Mouse (Mus musculus) skeletal muscle tissue, adult 2 months (tissue): ENCODE measurements at regions not wholly inside any gene's neighbourhood (a gene's known extent, or its start where the extent isn't known, plus 50 kb on each side); places are given as distances from the start of the nearest gene placed in this dataset.
A peak's percentile ranks its signal among the peaks of the same experiment; 100 is the strongest.

Experiments
- DNase-seq: peaks from one replicate; pipeline ENCODE4 v3.0.0-alpha.2; 2012; ENCODE audit warnings: low read depth, low spot score

GRCm38 (mm10) chr10:16589399-16589798 lies 1133.6 kb upstream of the Cited2 start:
- peak; percentile 77 for DNase-seq

GRCm38 (mm10) chr10:16592870-16593269 lies 1130.1 kb upstream of the Cited2 start:
- no peak for DNase-seq

- DNase-seq = no peak
Observed at GRCm38 (mm10) chr10:16600041-16600440, 1123.0 kb upstream of the Cited2 start.

GRCm38 (mm10) chr10:16600551-16601224 lies 1122.3 kb upstream of the Cited2 start:
- DNase-seq = no peak

- DNase-seq = no peak
Observed at GRCm38 (mm10) chr10:16601225-16601595, 1121.8 kb upstream of the Cited2 start.

GRCm38 (mm10) chr10:16608339-16608738 lies 1114.7 kb upstream of the Cited2 start:
- DNase-seq = no peak

GRCm38 (mm10) chr10:16618752-16619151 lies 1104.3 kb upstream of the Cited2 start:
- DNase-seq = no peak

GRCm38 (mm10) chr10:16619584-16619983 lies 1103.4 kb upstream of the Cited2 start:
- no peak for DNase-seq

- peak; percentile 66 for DNase-seq
Observed at GRCm38 (mm10) chr10:16620804-16621559, 1102.0 kb upstream of the Cited2 start.

GRCm38 (mm10) chr10:16622821-16623220 lies 1100.2 kb upstream of the Cited2 start:
- no peak for DNase-seq

- no peak for DNase-seq
Observed at GRCm38 (mm10) chr10:16633236-16633635, 1089.8 kb upstream of the Cited2 start.

- no peak for DNase-seq
Observed at GRCm38 (mm10) chr10:16635463-16635862, 1087.6 kb upstream of the Cited2 start.

- DNase-seq = peak; percentile 71
Observed at GRCm38 (mm10) chr10:16637006-16637405, 1086.0 kb upstream of the Cited2 start.

GRCm38 (mm10) chr10:16638111-16638510 lies 1084.9 kb upstream of the Cited2 start:
- DNase-seq = no peak

GRCm38 (mm10) chr10:16640136-16640535 lies 1082.9 kb upstream of the Cited2 start:
- DNase-seq = peak; percentile 30

- DNase-seq = no peak
Observed at GRCm38 (mm10) chr10:16650120-16650519, 1072.9 kb upstream of the Cited2 start.

- DNase-seq = peak; percentile 18
Observed at GRCm38 (mm10) chr10:16652450-16652849, 1070.6 kb upstream of the Cited2 start.

GRCm38 (mm10) chr10:16664483-16664882 lies 1058.5 kb upstream of the Cited2 start:
- no peak for DNase-seq

- DNase-seq = no peak
Observed at GRCm38 (mm10) chr10:16670286-16670685, 1052.7 kb upstream of the Cited2 start.

GRCm38 (mm10) chr10:16681001-16681400 lies 1042.0 kb upstream of the Cited2 start:
- DNase-seq = no peak

GRCm38 (mm10) chr10:16685352-16685751 lies 1037.7 kb upstream of the Cited2 start:
- DNase-seq = no peak

- no peak for DNase-seq
Observed at GRCm38 (mm10) chr10:16706976-16707375, 1016.0 kb upstream of the Cited2 start.

GRCm38 (mm10) chr10:16713143-16713542 lies 1009.9 kb upstream of the Cited2 start:
- no peak for DNase-seq
